ENCODE assay signal across 10 mouse cellular contexts in the genomic region with DNA sequence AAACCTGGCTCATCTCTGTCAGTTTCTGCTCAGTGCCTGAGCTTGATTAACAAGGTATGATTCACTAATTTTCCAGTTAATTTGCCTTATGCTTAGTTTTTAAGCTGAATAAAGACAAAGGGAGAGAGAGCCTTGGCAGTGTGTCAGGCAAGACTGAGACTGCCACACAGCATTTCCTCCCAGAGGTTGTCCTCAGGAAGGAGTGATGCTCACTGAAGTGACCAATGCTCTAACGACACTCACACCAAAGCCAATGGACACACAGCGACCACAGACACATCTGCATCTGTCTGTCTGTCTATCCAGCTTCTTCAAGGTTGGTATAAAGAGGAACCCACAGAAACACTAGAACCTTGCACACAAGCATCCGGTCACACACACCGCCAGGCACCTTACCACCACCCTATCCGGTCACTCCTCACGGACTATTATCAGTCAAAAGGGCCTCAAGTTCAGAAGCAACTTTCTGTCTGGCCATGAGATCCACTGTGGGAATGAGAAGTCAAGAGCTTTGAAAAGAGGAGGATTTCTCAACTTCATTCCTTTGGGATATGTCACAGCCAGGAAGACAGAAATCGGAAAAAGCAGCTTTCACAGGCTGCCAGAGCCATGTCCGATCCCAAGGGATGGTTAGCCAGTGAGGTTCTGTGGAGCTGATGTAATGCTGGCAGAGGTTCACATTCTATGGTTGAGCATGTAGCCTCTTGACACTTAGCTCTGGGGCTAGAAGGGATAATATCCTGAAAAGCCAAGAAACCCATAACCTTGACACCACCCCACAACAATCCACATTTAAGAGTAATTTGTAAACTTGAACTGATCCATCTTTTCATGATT.
DNase-seq lines count a peak whose midpoint lies in the region; ATAC-seq and TF ChIP-seq lines count a peak whose summit lies in the region.
"Had no signal": no experiment of that assay in that cellular context is flagged by ENCODE, and none has a peak within 500 bp of the region (broad histone marks: within the 10 kb centered on the region; RNA-seq: fewer than 3 reads in every experiment).

No protein-coding gene starts in this region.

- H3K4me3 ChIP-seq in limb, embryonic 14.5 days (replicated peaks; ENCODE audit: low read length): no peak overlapping the region
- H3K4me3 ChIP-seq in limb, embryonic 10.5 days: no peak overlapping the region
- no peak overlapping the region for H3K4me3 ChIP-seq in embryonic facial prominence, embryonic 14.5 days (ENCODE audit: low read depth, low read length)
- no peak overlapping the region for H3K4me3 ChIP-seq in intestine, embryonic 14.5 days (ENCODE audit: low read depth, low read length)
- H3K4me3 ChIP-seq: embryonic facial prominence, embryonic 12.5 days had no signal

- no peak overlapping the region for H3K27ac ChIP-seq in limb, embryonic 14.5 days (replicated peaks; ENCODE audit: low read depth, low read length)
- no peak overlapping the region for H3K27ac ChIP-seq in limb, embryonic 10.5 days
- peak overlapping the region; percentile 59; the same call in 1 of the 2 replicates for H3K27ac ChIP-seq in embryonic facial prominence, embryonic 14.5 days (replicated peaks; ENCODE audit: low read depth, low read length)
- peak overlapping the region; percentile 57; the same call in 1 of the 2 replicates for H3K27ac ChIP-seq in intestine, embryonic 14.5 days (ENCODE audit: low read depth)
- H3K27ac ChIP-seq: embryonic facial prominence, embryonic 12.5 days had no signal

- DNase-seq in limb, embryonic 14.5 days (ENCODE audit: low spot score): peak; percentile 82
- no peak for DNase-seq in limb, embryonic 10.5 days (ENCODE audit: low spot score)
- peak; percentile 91 for DNase-seq in embryonic facial prominence, embryonic 14.5 days (ENCODE audit: low spot score)
- DNase-seq in intestine, embryonic 14.5 days (ENCODE audit: low spot score): no peak
- DNase-seq in lung, postnatal 36 days: peak; percentile 65
- no peak for DNase-seq in layer of hippocampus, adult 9-11 months
- no peak for DNase-seq in right cerebral cortex, postnatal 36 days (ENCODE audit: low spot score in 2 of 2)

- H3K9ac ChIP-seq in limb, embryonic 14.5 days (ENCODE audit: low read depth, low read length, severe bottlenecking): no peak overlapping the region
- peak overlapping the region; percentile 32; the same call in 1 of the 2 replicates for H3K9ac ChIP-seq in embryonic facial prominence, embryonic 14.5 days (ENCODE audit: low read depth, low read length)
- H3K9ac ChIP-seq in intestine, embryonic 14.5 days (ENCODE audit: low read length): no peak overlapping the region
- H3K9ac ChIP-seq: embryonic facial prominence, embryonic 12.5 days had no signal

- 87% methylated on average over 8 of the region's 8 CpGs for WGBS in limb, embryonic 14.5 days
- WGBS in limb, embryonic 10.5 days: 93% methylated on average over 8 of the region's 8 CpGs
- 73% methylated on average over 8 of the region's 8 CpGs for WGBS in embryonic facial prominence, embryonic 14.5 days
- WGBS in intestine, embryonic 14.5 days: 74% methylated on average over 8 of the region's 8 CpGs

- H3K27me3 ChIP-seq in limb, embryonic 14.5 days (ENCODE audit: control insufficient read depth, insufficient read depth, low read length): no peaks in the 10 kb centered on the region
- H3K27me3 ChIP-seq in limb, embryonic 10.5 days (ENCODE audit: low read depth, poor library complexity, severe bottlenecking): no peaks in the 10 kb centered on the region
- H3K27me3 ChIP-seq in embryonic facial prominence, embryonic 14.5 days (replicated peaks; ENCODE audit: control insufficient read depth, insufficient read depth, low read length): no peaks in the 10 kb centered on the region
- H3K27me3 ChIP-seq in intestine, embryonic 14.5 days (replicated peaks; ENCODE audit: control insufficient read depth, insufficient read depth, low read length): no peaks in the 10 kb centered on the region
- H3K27me3 ChIP-seq: embryonic facial prominence, embryonic 12.5 days had no signal

- no peak overlapping the region for H3K4me2 ChIP-seq in limb, embryonic 14.5 days (replicated peaks; ENCODE audit: low read depth, low read length, severe bottlenecking)
- H3K4me2 ChIP-seq in embryonic facial prominence, embryonic 14.5 days (ENCODE audit: low read depth, low read length): no peak overlapping the region
- no peak overlapping the region for H3K4me2 ChIP-seq in intestine, embryonic 14.5 days (ENCODE audit: low read length)
- H3K4me2 ChIP-seq: embryonic facial prominence, embryonic 12.5 days had no signal

- no peak for TF ChIP-seq POLR2A in limb, embryonic 14.5 days (IDR thresholded peaks at IDR 0.05; ENCODE audit: borderline replicate concordance, extremely low read depth, insufficient read depth, insufficient read length)

- no peak; the same call in 1 of the 2 replicates for ATAC-seq in limb, embryonic 14.5 days (ENCODE audit: low FRiP score, low read depth)
- peak; percentile 76; the same call in 1 of the 2 replicates for ATAC-seq in embryonic facial prominence, embryonic 14.5 days (ENCODE audit: low read depth)
- no peak for ATAC-seq in intestine, embryonic 14.5 days (replicated peaks; ENCODE audit: low FRiP score, low TSS enrichment, low read depth)
- ATAC-seq in megakaryocyte-erythroid progenitor cell, adult 5-6 weeks (replicated peaks; ENCODE audit: low FRiP score, low TSS enrichment, poor library complexity, severe bottlenecking): no peak

- H3K9me3 ChIP-seq in limb, embryonic 14.5 days (ENCODE audit: control insufficient read depth, low read length): no peaks in the 10 kb centered on the region
- no peaks in the 10 kb centered on the region for H3K9me3 ChIP-seq in limb, embryonic 10.5 days (replicated peaks)
- no peaks in the 10 kb centered on the region for H3K9me3 ChIP-seq in embryonic facial prominence, embryonic 14.5 days (ENCODE audit: control insufficient read depth, low read length)
- H3K9me3 ChIP-seq in intestine, embryonic 14.5 days (ENCODE audit: control insufficient read depth, low read length): no peaks in the 10 kb centered on the region
- H3K9me3 ChIP-seq: embryonic facial prominence, embryonic 12.5 days; G1E had no signal

- H3K36me3 ChIP-seq in limb, embryonic 14.5 days (ENCODE audit: control insufficient read depth, insufficient read depth, low read length): no peaks in the 10 kb centered on the region
- H3K36me3 ChIP-seq in limb, embryonic 10.5 days: no peaks in the 10 kb centered on the region
- H3K36me3 ChIP-seq in embryonic facial prominence, embryonic 14.5 days (ENCODE audit: control insufficient read depth, insufficient read depth, low read length): no peaks in the 10 kb centered on the region
- no peaks in the 10 kb centered on the region for H3K36me3 ChIP-seq in intestine, embryonic 14.5 days (ENCODE audit: control insufficient read depth, insufficient read depth, low read length)
- H3K36me3 ChIP-seq: embryonic facial prominence, embryonic 12.5 days; G1E had no signal

- H3K4me1 ChIP-seq in limb, embryonic 14.5 days (ENCODE audit: control insufficient read depth, insufficient read depth, low read length): peaks cover 28% of the 10 kb centered on the region
- H3K4me1 ChIP-seq in limb, embryonic 10.5 days: peaks cover 18% of the 10 kb centered on the region
- peaks cover 19% of the 10 kb centered on the region for H3K4me1 ChIP-seq in embryonic facial prominence, embryonic 14.5 days (ENCODE audit: control insufficient read depth, insufficient read depth, low read length)
- peaks cover 39% of the 10 kb centered on the region for H3K4me1 ChIP-seq in intestine, embryonic 14.5 days (replicated peaks; ENCODE audit: control insufficient read depth, insufficient read depth, low read length)

Comparison
In these comparisons a context has a peak if more than half of its experiments do, and no peak if none do; other contexts are left out.
1. DNase-seq: peak in limb, embryonic 14.5 days (single experiment), embryonic facial prominence, embryonic 14.5 days (single experiment) and lung, postnatal 36 days (single experiment); none in limb, embryonic 10.5 days (single experiment), intestine, embryonic 14.5 days (single experiment), layer of hippocampus, adult 9-11 months (single experiment) and right cerebral cortex, postnatal 36 days (0 of 2).
2. H3K27ac ChIP-seq: peak in embryonic facial prominence, embryonic 14.5 days (single experiment) and intestine, embryonic 14.5 days (single experiment); none in limb, embryonic 14.5 days (single experiment) and limb, embryonic 10.5 days (single experiment).